Mouse (Mus musculus) embryonic facial prominence, embryonic 10.5 days (tissue): ENCODE data around the gene Gm10643. TPM values are rescaled to one million over a fixed set of nuclear protein-coding genes. Genes with fewer than 3 reads are reported as not detected.

Experiments used
- DNase-seq: peaks from one replicate; pipeline ENCODE4 v3.0.0-alpha.2; 2017; ENCODE audit warnings: low spot score
- H3K27ac ChIP-seq: fragments of 300-500 bp; sonication (generic); replicated peaks from 2 replicates; pipeline ENCODE4 v1.5.1; 2016; ENCODE audit warnings: mild to moderate bottlenecking
- H3K27me3 ChIP-seq: fragments of 300-500 bp; sonication (generic); replicated peaks from 2 replicates; pipeline ENCODE4 v1.6.1; 2016; ENCODE audit warnings: low read depth, mild to moderate bottlenecking; ENCODE audit not compliant: poor library complexity, severe bottlenecking
- H3K36me3 ChIP-seq: fragments of 300-500 bp; sonication (generic); replicated peaks from 2 replicates; pipeline ENCODE4 v1.6.1; 2016; ENCODE audit warnings: mild to moderate bottlenecking, moderate library complexity
- H3K4me1 ChIP-seq: fragments of 300-500 bp; sonication (generic); 2 replicates; pipeline ENCODE4 v1.6.1; 2016
- H3K4me3 ChIP-seq: fragments of 300-500 bp; sonication (generic); 2 replicates; pipeline ENCODE4 v1.5.1; 2016; ENCODE audit warnings: mild to moderate bottlenecking, moderate library complexity
- H3K9me3 ChIP-seq: fragments of 300-500 bp; sonication (generic); 2 replicates; pipeline ENCODE4 v1.6.1; 2016; ENCODE audit warnings: mild to moderate bottlenecking
- WGBS: fragments of 180-500 bp; shearing (Covaris S2); methylation state at CpG from one replicate; pipeline ENCODE4 v1.1.7; 2016; 5-methylcytosine and 5-hydroxymethylcytosine counted together
- polyA plus RNA-seq: library from polyadenylated mRNA; unstranded; fragments of >200 nt; fragmentation: Nextera tagmentation; extraction: Ambion mirVana; gene quantifications from 2 replicates; pipeline ENCODE4 v1.2.1, GENCODE M21; 2016

Gene Gm10643
- polyA plus RNA-seq, 1 experiment from 2014 or later = 1.1 TPM

- H3K27ac ChIP-seq = no peak overlapping the region
- DNase-seq = no peak
- H3K9me3 ChIP-seq = 0 out of 2 replicates have a peak, but pooled peaks cover under 1% of the 10 kb centered on the region
- H3K4me1 ChIP-seq = peaks cover 23% of the 10 kb centered on the region
- H3K27me3 ChIP-seq = peaks cover 39% of the 10 kb centered on the region
- no peak overlapping the region for H3K4me3 ChIP-seq
- WGBS = 80% methylated on average over 5 of the region's 5 CpGs
- no peaks in the 10 kb centered on the region for H3K36me3 ChIP-seq
Observed at GRCm38 (mm10) chr8:84048171-84048570, 16.8 kb downstream of the Gm10643 start.

GRCm38 (mm10) chr8:84046505-84046904 is 18.4 kb downstream of the Gm10643 start:
- 85% methylated on average over 3 of the region's 3 CpGs for WGBS
- peaks cover 55% of the 10 kb centered on the region for H3K27me3 ChIP-seq
- no peak overlapping the region for H3K4me3 ChIP-seq

GRCm38 (mm10) chr8:84044900-84045299 is 20.0 kb downstream of the Gm10643 start, which contains the start of gene Rln3:
Rln3 (minus strand) TSS chr8:84045000.
- H3K27ac ChIP-seq = no peak within 1 kb of the TSS
- H3K9me3 ChIP-seq = no peaks in the 10 kb centered on the region
- peaks cover 71% of the 10 kb centered on the region for H3K27me3 ChIP-seq
- peaks cover 26% of the 10 kb centered on the region for H3K4me1 ChIP-seq
- H3K4me3 ChIP-seq = peak within 1 kb of the TSS; percentile 35
- no peaks in the 10 kb centered on the region for H3K36me3 ChIP-seq
- no peak for DNase-seq
- 9% methylated on average over 9 of the region's 9 CpGs for WGBS

More at GRCm38 (mm10) chr8:84046505-84046904, 18.4 kb downstream of the Gm10643 start:
- DNase-seq = no peak
- Histone ChIP-seq H3K27ac (no peak overlapping the region), H3K36me3 (no peaks in the 10 kb centered on the region), H3K4me1 (peaks cover 37% of the 10 kb centered on the region), H3K9me3 (no peaks in the 10 kb centered on the region)

- H3K4me1 ChIP-seq = peaks cover 26% of the 10 kb centered on the region
- H3K36me3 ChIP-seq = no peaks in the 10 kb centered on the region
- DNase-seq = peak; percentile 24
- 4% methylated on average over 7 of the region's 7 CpGs for WGBS
- no peak overlapping the region for H3K27ac ChIP-seq
- no peaks in the 10 kb centered on the region for H3K9me3 ChIP-seq
- peaks cover 77% of the 10 kb centered on the region for H3K27me3 ChIP-seq
- H3K4me3 ChIP-seq = no peak overlapping the region; the same call in 1 of the 2 replicates
Observed at GRCm38 (mm10) chr8:84044103-84044502, 20.8 kb downstream of the Gm10643 start.

- H3K27ac ChIP-seq = no peak overlapping the region
- DNase-seq = peak; percentile 20
- peaks cover 26% of the 10 kb centered on the region for H3K4me1 ChIP-seq
- H3K36me3 ChIP-seq = no peaks in the 10 kb centered on the region
- 32% methylated on average over 12 of the region's 12 CpGs for WGBS
- H3K4me3 ChIP-seq = peak overlapping the region; percentile 56
- peaks cover 87% of the 10 kb centered on the region for H3K27me3 ChIP-seq
- H3K9me3 ChIP-seq = no peaks in the 10 kb centered on the region
Observed at GRCm38 (mm10) chr8:84042948-84043342, 22.0 kb downstream of the Gm10643 start.

- H3K4me3 ChIP-seq = peak within 1 kb of the TSS; percentile 56
- H3K27me3 ChIP-seq = peaks cover 93% of the 10 kb centered on the region
- DNase-seq = peak; percentile 75
- H3K27ac ChIP-seq = no peak within 1 kb of the TSS
- H3K4me1 ChIP-seq = peaks cover 26% of the 10 kb centered on the region
- no peaks in the 10 kb centered on the region for H3K36me3 ChIP-seq
- no peaks in the 10 kb centered on the region for H3K9me3 ChIP-seq
- 4% methylated on average over 40 of the region's 40 CpGs for WGBS
Observed at GRCm38 (mm10) chr8:84042066-84042947, 22.6 kb downstream of the Gm10643 start, which contains the start of gene Il27ra. Il27ra (minus strand) TSS chr8:84042589.

GRCm38 (mm10) chr8:84039050-84039449 is 25.9 kb downstream of the Gm10643 start:
- Histone ChIP-seq H3K36me3 (no peaks in the 10 kb centered on the region), H3K27ac (no peak overlapping the region), H3K9me3 (no peaks in the 10 kb centered on the region), H3K4me3 (no peak overlapping the region), H3K27me3 (peaks cover 78% of the 10 kb centered on the region), H3K4me1 (peaks cover 18% of the 10 kb centered on the region)
- DNase-seq = peak; percentile 86
- 10% methylated on average over 5 of the region's 5 CpGs for WGBS

- no peak for DNase-seq
- Histone ChIP-seq H3K36me3 (no peaks in the 10 kb centered on the region), H3K4me3 (no peak overlapping the region), H3K4me1 (peaks cover 16% of the 10 kb centered on the region), H3K27me3 (peaks cover 67% of the 10 kb centered on the region), H3K27ac (no peak overlapping the region), H3K9me3 (no peaks in the 10 kb centered on the region)
- WGBS = 76% methylated on average over 5 of the region's 5 CpGs
Observed at GRCm38 (mm10) chr8:84038015-84038414, 26.9 kb downstream of the Gm10643 start.

- Histone ChIP-seq H3K4me1 (0 out of 2 replicates have a peak, but pooled peaks cover 2% of the 10 kb centered on the region), H3K27me3 (peaks cover 32% of the 10 kb centered on the region), H3K36me3 (no peaks in the 10 kb centered on the region), H3K9me3 (no peaks in the 10 kb centered on the region), H3K27ac (no peak overlapping the region), H3K4me3 (no peak overlapping the region)
- DNase-seq = no peak
- WGBS = 79% methylated on average over 4 of the region's 4 CpGs
Observed at GRCm38 (mm10) chr8:84032777-84033176, 32.2 kb downstream of the Gm10643 start.

GRCm38 (mm10) chr8:84029272-84029671 is 35.7 kb downstream of the Gm10643 start:
- DNase-seq = no peak
- Histone ChIP-seq H3K36me3 (no peaks in the 10 kb centered on the region), H3K4me3 (no peak overlapping the region), H3K27ac (no peak overlapping the region), H3K27me3 (peaks cover 44% of the 10 kb centered on the region), H3K9me3 (no peaks in the 10 kb centered on the region), H3K4me1 (peaks cover 24% of the 10 kb centered on the region)
- 88% methylated on average over 5 of the region's 5 CpGs for WGBS

GRCm38 (mm10) chr8:84027449-84027848 is 37.5 kb downstream of the Gm10643 start:
- DNase-seq = no peak
- H3K27me3 ChIP-seq = peaks cover 53% of the 10 kb centered on the region
- WGBS = 14% methylated on average over 10 of the region's 10 CpGs

GRCm38 (mm10) chr8:84025863-84026262 is 39.1 kb downstream of the Gm10643 start:
- 2% methylated on average over 41 of the region's 41 CpGs for WGBS
- Histone ChIP-seq H3K27me3 (peaks cover 68% of the 10 kb centered on the region), H3K9me3 (no peaks in the 10 kb centered on the region), H3K4me1 (peaks cover 53% of the 10 kb centered on the region), H3K4me3 (peak overlapping the region; percentile 67), H3K36me3 (no peaks in the 10 kb centered on the region), H3K27ac (peak overlapping the region; percentile 74)
- DNase-seq = peak; percentile 87

More at GRCm38 (mm10) chr8:84027449-84027848, 37.5 kb downstream of the Gm10643 start:
- Histone ChIP-seq H3K4me1 (peaks cover 39% of the 10 kb centered on the region), H3K4me3 (no peak overlapping the region), H3K27ac (no peak overlapping the region), H3K36me3 (no peaks in the 10 kb centered on the region), H3K9me3 (no peaks in the 10 kb centered on the region)

- Histone ChIP-seq H3K4me1 (peaks cover 54% of the 10 kb centered on the region), H3K36me3 (no peaks in the 10 kb centered on the region), H3K9me3 (no peaks in the 10 kb centered on the region), H3K27ac (no peak overlapping the region), H3K4me3 (no peak overlapping the region), H3K27me3 (peaks cover 83% of the 10 kb centered on the region)
- 13% methylated on average over 10 of the region's 10 CpGs for WGBS
- peak; percentile 79 for DNase-seq
Observed at GRCm38 (mm10) chr8:84024171-84024570, 40.8 kb downstream of the Gm10643 start.
